Mouse (Mus musculus): ENCODE results near the gene Akap1.

Akap1 gene

DNA sequence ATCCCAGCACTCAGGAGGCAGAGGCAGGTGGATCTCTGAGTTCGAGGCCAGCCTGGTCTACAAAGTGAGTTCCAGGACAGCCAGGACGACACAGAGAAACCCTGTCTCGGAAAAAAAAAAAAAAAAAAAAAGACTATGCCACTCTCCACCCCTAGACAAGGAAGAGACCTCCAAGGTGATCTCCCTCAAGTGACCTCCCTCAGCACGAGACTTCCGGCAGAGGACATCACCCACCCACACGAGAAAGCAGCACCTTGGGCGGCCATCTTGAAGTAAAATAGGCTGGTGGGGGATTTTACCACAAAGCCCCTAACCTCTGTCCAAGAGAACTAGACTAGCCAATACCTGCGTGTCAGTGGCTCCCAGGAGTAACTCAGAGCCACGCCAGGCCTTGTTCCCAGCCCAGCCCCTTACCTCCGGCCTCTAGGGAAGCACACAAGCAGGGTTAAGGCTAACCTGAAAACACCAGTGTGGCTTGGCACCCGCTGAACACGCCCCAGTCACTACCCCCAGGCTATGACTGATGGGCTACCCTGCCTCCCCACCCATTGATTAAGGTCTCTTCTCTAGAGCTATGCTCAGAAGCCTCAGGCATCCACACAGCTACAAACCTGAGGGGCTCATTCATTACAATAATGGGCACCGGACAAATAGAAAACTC is 21.9 kb downstream of the Akap1 start:
- DNase-seq (ENCODE audit: low read depth) = no peak

DNA sequence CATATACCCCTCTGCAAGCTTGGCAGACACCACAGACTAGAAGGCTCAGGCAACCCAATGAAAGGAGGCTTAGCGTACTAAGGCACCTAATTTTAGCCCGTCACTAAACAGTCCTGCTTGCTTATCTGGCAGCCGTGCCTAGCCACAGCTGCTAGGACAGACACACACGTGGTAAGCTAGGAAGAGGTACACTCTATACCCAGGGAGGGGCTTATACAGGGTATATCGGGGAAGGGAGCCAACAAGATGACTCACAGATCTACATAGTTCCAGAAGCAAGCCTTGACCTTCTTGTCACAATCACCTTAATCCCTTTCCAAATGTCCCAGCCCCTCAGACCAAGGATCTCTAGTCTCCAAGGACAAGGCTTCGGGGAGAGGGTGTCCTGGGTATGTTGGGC is 23.0 kb downstream of the Akap1 start:
- no peak for DNase-seq (ENCODE audit: low read depth)

DNA sequence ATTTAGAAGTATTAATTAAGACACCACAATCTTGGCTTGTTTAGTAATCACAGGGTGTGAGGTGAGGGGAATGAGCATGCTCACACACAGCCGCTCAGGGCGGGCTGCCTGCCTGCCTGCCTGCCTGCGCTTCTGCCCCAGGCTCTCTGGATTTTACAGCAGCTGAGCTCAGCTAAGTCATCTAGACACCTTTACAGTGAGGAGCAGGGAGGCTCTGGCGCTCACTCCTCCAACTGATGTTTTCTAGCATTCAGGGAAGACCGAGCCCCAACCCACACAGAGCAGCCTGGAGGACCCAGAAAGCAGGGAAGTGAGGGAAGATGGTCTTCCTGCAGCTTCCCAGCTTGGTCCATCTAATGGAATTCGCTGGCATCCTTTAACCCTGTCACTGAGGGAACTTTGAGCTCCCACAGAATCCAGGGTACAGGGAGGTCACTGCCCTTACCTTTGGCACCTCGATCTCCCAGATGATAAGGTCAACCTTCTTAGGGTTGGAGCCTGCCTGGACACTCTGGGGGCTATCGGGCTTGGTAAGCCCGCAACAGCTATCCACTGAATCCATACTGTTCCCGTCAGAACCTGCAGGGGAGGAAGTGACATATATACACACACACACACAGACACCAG is 23.5 kb downstream of the Akap1 start:
- DNase-seq (ENCODE audit: low read depth) = no peak

GRCm38 (mm10) chr11:88840292-88840691 is 24.1 kb downstream of the Akap1 start:
- no peak for DNase-seq (ENCODE audit: low read depth)

DNA sequence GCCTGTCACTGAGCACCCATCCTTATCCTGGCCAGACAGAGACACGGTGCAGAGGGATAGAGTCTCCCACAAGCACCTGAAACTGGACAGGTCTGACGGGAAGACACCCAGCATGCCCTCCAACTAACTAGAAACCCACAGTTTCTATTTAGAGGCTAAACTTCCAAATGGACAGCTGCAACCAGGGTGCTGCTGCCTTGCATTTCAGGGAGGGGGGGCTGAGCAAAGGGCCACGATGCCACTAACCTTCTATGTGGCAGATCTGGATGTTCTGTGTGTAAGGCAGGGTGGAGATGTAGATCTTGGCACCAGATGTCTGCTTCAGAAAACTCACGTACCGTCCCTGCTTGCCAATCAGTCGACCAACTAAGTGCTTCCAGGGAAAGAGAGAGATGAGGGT is 25.0 kb downstream of the Akap1 start:
- DNase-seq (ENCODE audit: low read depth) = no peak

- no peak for DNase-seq (ENCODE audit: low read depth)
These were observed 25.8 kb downstream of the Akap1 start for GRCm38 (mm10) chr11:88838630-88839029.

- DNase-seq (ENCODE audit: low read depth) = no peak
These were observed 29.8 kb downstream of the Akap1 start for GRCm38 (mm10) chr11:88834606-88835005.

DNA sequence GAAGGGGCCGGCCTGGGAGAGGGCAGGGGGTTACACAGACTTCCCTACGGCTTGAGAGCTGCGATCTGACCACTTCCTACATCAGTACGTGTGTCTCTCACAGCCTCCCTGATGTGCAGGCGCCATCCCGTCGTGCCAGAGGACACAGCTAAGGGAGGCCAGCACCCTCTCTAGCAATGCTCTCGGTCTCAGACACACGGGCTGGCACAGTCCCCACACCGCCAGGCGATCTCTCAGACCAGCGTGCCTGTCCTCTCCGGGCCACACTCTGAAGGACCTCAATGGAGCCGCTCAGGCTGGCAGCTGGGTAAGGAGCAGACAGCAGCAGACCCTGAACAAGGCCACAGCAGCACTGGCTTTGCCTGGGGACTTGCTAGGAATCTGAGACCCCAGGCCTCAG is 30.3 kb downstream of the Akap1 start:
- no peak for DNase-seq (ENCODE audit: low read depth)

DNA sequence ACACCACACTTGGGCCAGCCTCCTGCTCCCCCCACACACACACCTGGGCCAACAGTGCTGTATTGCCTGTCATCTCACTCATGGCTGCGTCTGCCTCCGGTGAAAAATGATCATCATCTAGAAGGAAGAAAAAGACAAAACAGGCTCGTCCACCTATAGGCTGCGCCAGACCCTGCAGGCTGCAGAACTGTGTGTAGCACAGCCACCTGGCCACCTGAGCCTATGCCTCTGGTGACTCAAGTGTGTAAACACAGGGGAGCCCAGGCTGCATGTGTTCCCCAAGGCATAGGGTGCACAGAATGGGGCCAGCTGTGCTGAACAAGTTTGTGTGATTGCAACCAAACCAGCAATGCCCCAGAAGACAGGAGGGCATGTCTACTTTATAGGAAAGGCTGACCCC is 31.3 kb downstream of the Akap1 start:
- DNase-seq (ENCODE audit: low read depth) = no peak

DNA sequence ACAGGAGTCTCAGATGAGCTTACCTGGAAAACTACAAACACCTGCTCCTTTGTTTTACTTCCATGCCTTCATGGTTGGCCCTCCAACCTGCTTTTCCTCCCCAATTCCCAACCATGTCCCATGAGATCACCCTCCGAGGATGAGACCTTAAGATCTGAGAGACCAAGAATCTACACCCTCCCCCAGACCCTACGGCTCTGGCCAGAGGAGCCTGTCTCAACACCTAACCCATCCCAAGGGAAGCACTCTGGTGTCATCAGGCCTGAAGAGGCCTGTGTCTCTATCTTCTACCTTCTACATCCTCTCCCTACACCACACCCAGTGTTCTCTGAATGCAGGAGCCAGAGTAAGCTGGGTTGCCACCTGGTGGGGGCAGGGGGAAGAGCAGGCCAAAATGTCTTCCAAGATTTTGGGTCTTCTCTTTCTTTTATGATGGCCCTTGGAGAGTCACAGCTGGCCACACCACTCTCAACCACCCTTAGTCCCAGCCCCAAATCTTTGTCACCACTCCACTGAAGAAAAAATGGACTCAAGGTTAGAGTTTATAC is 34.1 kb downstream of the Akap1 start:
- peak; percentile 55 for DNase-seq (ENCODE audit: low read depth)

- peak; percentile 44 for DNase-seq (ENCODE audit: low read depth)
These were observed 35.9 kb downstream of the Akap1 start for GRCm38 (mm10) chr11:88828528-88828927.

- DNase-seq (ENCODE audit: low read depth) = peak; percentile 70
These were observed 38.5 kb downstream of the Akap1 start for GRCm38 (mm10) chr11:88825909-88826308.

DNA sequence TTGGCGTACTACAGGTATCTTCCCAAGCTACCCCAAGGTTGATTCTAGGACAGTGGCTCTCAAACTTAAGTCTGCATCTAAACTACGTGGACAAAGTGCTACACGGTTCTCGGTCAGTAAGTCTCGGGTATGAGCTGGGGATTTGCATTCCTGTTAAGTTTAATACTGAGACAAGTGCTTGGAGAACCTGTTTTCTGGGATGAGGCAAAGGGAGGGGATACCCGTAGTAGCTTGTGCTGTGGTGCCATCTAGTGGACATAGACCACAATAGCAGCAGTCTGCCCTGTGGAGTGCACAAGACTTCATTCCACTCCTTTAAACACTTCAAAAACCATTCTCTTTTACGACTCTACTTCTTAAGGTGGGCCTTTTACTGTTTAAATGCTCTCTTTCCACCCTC is 41.4 kb downstream of the Akap1 start:
- peak; percentile 93 for DNase-seq (ENCODE audit: low read depth)

DNA sequence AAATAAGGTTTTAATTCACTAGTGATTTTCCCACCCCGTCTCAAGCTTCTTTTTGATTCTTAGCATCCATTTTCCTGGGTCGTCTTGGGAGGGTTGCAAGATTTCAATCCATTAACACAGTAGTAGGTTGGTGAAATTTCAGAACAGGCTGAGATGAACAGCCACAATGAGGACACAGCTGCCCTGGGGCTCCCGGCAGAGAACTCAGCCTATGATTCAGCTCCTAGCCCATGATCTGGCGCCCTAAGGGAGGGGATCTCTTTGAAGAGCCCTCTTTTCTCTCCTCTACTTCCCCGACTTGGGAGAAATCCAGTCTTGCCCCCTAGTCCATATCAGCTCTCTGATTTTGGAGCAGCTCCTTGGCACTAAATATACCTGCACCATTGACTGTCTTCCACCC is 41.9 kb downstream of the Akap1 start:
- DNase-seq (ENCODE audit: low read depth) = peak; percentile 36

DNA sequence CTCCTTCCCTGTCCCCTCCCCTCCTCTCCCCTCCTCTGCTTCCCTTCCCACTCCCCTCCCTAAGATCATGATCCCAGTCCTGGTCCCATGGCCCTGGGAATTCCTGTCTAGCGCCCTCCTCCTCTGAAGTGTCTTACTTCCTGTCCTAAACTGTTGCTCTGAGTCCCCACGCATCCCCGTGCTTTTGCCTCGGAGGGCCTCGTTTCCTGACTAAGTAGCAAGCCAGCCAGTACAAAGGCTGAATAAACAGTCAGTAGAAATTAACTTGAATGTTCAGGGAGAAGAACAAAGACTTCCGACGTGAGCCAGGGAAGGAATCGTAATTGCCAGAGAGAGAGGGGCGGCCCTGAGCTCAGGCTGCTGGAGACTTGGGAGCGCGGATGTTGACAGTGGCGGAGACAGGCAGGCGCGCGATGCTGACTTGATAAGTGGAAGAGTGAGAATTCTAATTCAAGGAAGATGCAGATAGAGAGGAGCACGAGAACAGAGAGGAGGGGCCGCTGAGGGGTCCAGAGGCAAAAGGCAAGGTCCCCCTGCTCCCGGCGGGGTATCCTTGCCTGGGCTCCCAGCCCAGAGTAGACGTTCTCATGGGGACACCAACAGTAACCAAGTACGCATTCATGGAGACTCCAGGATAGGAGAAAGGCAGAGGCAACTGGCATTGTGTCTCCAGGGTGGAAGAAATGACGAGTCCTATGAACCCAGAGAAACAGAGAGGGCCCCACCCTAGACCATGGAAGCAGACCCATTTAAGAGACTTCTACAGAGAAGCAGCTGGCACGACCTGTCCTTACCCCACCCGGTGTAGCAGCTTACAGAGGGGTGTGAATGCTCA is 43.4 kb downstream of the Akap1 start:
- DNase-seq (ENCODE audit: low read depth) = no peak

DNA sequence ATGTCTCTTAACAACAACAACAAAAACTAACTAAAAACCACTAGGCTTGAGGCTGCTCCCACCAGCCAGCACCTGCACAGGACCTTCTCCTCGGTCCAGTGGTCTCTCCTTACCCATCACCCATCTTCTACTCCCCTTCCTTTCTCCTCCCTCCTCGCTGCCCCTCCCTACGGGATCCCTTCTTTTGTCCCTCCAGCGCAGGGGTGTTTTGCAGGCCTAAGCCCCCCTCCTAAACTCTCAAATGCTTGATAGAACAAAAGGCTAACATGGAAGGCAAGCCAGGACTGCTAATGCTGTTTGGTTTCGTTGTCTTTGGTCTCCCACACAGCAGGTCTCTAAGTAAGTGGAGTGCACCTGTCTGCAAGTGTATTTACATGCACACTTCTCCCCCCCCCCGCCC is 44.1 kb downstream of the Akap1 start:
- DNase-seq (ENCODE audit: low read depth) = no peak

DNA sequence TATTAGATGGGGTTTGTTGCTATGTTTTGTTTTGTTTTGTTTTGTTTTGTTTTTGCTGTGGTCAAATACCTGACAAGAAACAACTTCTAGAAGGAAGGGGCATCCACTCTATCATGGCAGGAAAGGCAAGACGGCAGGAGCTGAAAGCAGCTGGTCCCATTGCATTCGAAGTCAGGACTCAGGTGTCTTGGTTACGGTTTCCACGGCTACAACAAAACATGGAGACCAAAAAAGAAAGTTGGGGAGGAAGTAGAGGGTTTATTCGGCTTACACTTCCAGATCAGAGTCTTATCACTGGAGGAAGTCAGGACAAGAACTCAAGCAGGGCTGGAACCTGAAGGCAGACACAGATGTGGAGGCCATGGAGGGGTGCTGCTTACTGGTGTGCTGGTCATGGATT is 47.3 kb downstream of the Akap1 start:
- no peak for DNase-seq (ENCODE audit: low read depth)

DNA sequence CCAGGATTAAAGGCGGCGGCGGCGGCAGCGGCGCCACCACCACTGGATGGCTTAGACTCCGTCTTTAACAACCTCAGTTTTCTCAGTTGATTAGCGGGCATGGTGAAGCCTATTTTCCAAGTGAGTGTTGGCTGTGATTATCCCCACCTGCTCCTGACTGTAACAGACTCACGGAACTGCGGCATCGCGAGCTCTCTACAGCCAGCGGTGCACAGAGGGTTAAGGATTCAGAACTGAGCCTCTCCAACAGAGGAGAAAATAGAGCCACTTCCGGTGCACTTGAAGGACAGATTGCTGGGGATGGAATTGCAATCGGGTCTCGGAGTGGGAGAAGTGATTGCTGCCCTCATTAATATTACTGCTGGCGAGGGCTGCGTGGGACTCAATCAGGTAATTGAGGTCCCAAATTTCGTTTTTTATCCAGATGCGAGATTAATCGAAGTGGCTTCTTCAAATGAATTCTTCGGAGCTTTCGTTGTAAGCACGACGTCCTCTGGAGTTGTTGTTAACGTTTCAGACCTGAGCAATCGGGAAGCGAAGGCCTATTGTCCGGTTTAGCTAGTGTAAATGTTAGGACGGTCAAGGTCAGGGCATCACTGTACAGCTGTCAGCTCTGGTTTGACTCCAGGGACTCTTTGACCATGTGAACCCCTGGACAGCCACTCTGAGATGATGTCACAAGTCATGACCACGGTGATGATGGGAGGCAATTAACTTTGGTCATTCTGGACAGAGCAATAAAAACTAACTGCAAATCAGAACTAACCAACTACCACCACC is 61.0 kb downstream of the Akap1 start:
- DNase-seq (ENCODE audit: low read depth) = no peak

GRCm38 (mm10) chr11:88796207-88796606 is 68.2 kb downstream of the Akap1 start:
- no peak for DNase-seq (ENCODE audit: low read depth)

GRCm38 (mm10) chr11:88789893-88790292 is 74.5 kb downstream of the Akap1 start:
- no peak for DNase-seq (ENCODE audit: low read depth)

DNA sequence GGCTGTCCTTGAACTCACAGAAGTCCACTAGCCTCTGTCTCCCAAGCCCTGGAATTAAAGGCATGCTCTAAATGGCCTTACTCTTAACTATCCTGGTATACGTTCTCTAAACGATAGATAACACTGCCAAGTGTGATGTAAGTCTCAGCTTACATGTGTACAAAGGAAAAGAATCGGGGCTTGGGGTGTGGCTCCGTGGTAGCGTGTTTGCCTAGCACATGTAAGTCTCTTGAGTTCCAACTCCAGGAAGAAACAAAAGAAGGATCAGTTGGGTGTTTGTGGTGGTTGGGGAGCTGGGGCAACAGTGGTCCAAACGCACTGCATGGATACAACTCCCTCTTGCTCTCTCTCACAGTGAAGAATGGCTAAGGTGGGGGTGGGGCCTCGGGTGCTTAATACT is 77.6 kb downstream of the Akap1 start:
- no peak for DNase-seq (ENCODE audit: low read depth)

DNA sequence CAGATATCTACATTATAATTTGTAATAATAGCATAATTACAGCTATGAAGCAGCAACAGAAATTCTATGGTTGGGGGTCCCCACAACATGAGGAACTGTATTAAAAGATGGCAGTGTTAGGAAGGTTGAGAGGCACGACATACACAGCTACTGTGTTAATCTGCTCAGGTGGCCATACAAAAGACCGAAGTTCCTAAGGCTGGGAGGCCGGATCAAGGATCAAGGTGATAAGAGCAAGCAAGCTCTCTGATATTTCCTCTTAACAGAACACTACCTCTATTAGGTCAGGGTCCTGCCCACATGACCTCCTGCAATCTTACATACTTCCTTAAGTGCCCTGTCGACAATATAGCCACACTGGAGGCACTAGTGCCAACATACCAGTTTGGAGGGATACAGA is 80.9 kb downstream of the Akap1 start:
- DNase-seq (ENCODE audit: low read depth) = no peak

All from NIH3T3 (cell line).